Mouse (Mus musculus) kidney, embryonic 14.5 days (tissue): ENCODE measurements around the gene Scn1b. TPM values are rescaled to one million over a fixed set of nuclear protein-coding genes. Genes with fewer than 3 reads are reported as not detected.

Experiments used
- ATAC-seq: fragments of 200-750 bp; cut with Nextera tagmentation; 2 replicates; pipeline ENCODE4 v1.8.0; 2017; ENCODE audit warnings: moderate number of reproducible peaks, mild to moderate bottlenecking, moderate TSS enrichment, moderate library complexity; ENCODE audit not compliant: low FRiP score, low TSS enrichment
- H3K27ac ChIP-seq: fragments of 300-500 bp; sonication (generic); 2 replicates; pipeline ENCODE4 v1.5.1; 2014; ENCODE audit warnings: low read depth, mild to moderate bottlenecking, low read length, moderate library complexity, mixed read lengths
- H3K27me3 ChIP-seq: fragments of 300-500 bp; sonication (generic); 2 replicates; pipeline ENCODE4 v1.6.1; 2014; ENCODE audit warnings: mild to moderate bottlenecking, low read length; ENCODE audit not compliant: control insufficient read depth, insufficient read depth
- H3K36me3 ChIP-seq: fragments of 300-500 bp; sonication (generic); 2 replicates; pipeline ENCODE4 v1.6.1; 2014; ENCODE audit warnings: low read length, mixed read lengths; ENCODE audit not compliant: control insufficient read depth, insufficient read depth
- H3K4me1 ChIP-seq: fragments of 300-500 bp; sonication (generic); 2 replicates; pipeline ENCODE4 v1.6.1; 2014; ENCODE audit warnings: low read length, mixed read lengths; ENCODE audit not compliant: control insufficient read depth, insufficient read depth
- H3K4me2 ChIP-seq: fragments of 300-500 bp; sonication (generic); replicated peaks from 2 replicates; pipeline ENCODE4 v1.6.1; 2014; ENCODE audit warnings: low read depth, mild to moderate bottlenecking, low read length
- H3K4me3 ChIP-seq: fragments of 300-500 bp; sonication (generic); 2 replicates; pipeline ENCODE4 v1.5.1; 2014; ENCODE audit warnings: mild to moderate bottlenecking, low read length
- H3K9ac ChIP-seq: fragments of 300-500 bp; sonication (generic); 2 replicates; pipeline ENCODE4 v1.6.1; 2014; ENCODE audit warnings: low read depth, mild to moderate bottlenecking, low read length, moderate library complexity
- H3K9me3 ChIP-seq: fragments of 300-500 bp; sonication (generic); 2 replicates; pipeline ENCODE4 v1.6.1; 2016; ENCODE audit warnings: low read length; ENCODE audit not compliant: control insufficient read depth
- WGBS: fragments of 180-500 bp; shearing (Covaris S2); extraction: QIAGEN DNeasy Blood & Tissue Kit; methylation state at CpG from one replicate; pipeline ENCODE4 v1.1.7; 2014; 5-methylcytosine and 5-hydroxymethylcytosine counted together
- polyA plus RNA-seq: library from polyadenylated mRNA; unstranded; fragments of >200 nt; fragmentation: Nextera tagmentation; extraction: Ambion mirVana; gene quantifications from 2 replicates; pipeline ENCODE4 v1.2.1, GENCODE M21; 2014

Scn1b gene
- polyA plus RNA-seq, 1 experiment from 2014 or later, result 1.6 TPM

GRCm38 (mm10) chr7:31079670-31080069, 47.1 kb downstream of the Scn1b start:
- H3K9me3 ChIP-seq, result no peaks in the 10 kb centered on the region
- H3K4me2 ChIP-seq, result no peak overlapping the region
- 80% methylated on average over 8 of the region's 8 CpGs for WGBS
- no peaks in the 10 kb centered on the region for H3K4me1 ChIP-seq
- H3K9ac ChIP-seq, result no peak overlapping the region
- H3K27me3 ChIP-seq, result no peaks in the 10 kb centered on the region
- ATAC-seq, result no peak
- no peaks in the 10 kb centered on the region for H3K36me3 ChIP-seq
- no peak overlapping the region for H3K27ac ChIP-seq
- no peak overlapping the region for H3K4me3 ChIP-seq

DNA sequence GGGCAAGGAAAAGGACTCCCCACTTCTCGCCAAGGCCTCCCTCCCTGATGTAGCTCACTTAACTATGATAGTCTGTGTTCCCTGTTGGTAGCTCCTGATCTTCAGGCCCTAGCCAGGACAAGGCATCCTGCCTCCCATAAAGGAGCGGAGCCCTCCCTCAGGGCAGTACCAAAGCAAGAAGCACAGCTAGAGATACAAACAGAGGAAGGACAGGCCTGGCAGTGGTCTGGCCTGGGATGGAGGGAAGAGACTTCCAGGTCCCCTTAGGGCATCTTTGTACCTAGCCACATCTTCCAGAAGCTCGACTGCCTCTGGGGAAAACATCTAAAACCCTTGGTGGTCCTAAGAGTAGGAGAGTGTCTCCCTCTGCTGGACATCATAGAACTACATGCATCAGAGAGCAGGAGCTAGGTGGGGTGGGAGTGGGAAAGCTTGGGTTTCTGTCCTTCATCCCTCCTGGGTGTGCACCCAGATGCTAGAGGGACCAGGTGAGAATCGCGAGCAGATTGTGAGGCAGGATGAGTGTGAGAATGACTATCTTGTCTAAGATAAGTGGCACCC, 48.8 kb downstream of the Scn1b start:
- Histone ChIP-seq H3K4me2 (no peak overlapping the region), H3K4me1 (0 out of 2 replicates have a peak, but pooled peaks cover under 1% of the 10 kb centered on the region), H3K9me3 (no peaks in the 10 kb centered on the region), H3K9ac (no peak overlapping the region), H3K4me3 (no peak overlapping the region), H3K27me3 (no peaks in the 10 kb centered on the region), H3K27ac (no peak overlapping the region), H3K36me3 (no peaks in the 10 kb centered on the region)
- peak; percentile 45 for ATAC-seq
- WGBS, result 45% methylated on average over 5 of the region's 5 CpGs

GRCm38 (mm10) chr7:31077470-31077869, 49.3 kb downstream of the Scn1b start:
- WGBS, result 69% methylated on average over 6 of the region's 6 CpGs
- Histone ChIP-seq H3K4me1 (peaks cover 6% of the 10 kb centered on the region; the same call in 1 of the 2 replicates), H3K9me3 (no peaks in the 10 kb centered on the region), H3K27ac (no peak overlapping the region), H3K36me3 (no peaks in the 10 kb centered on the region), H3K27me3 (no peaks in the 10 kb centered on the region), H3K4me2 (no peak overlapping the region), H3K4me3 (no peak overlapping the region), H3K9ac (no peak overlapping the region)
- 0 out of 2 replicates have a peak, but pooled peaks have one; percentile 28 for ATAC-seq

DNA sequence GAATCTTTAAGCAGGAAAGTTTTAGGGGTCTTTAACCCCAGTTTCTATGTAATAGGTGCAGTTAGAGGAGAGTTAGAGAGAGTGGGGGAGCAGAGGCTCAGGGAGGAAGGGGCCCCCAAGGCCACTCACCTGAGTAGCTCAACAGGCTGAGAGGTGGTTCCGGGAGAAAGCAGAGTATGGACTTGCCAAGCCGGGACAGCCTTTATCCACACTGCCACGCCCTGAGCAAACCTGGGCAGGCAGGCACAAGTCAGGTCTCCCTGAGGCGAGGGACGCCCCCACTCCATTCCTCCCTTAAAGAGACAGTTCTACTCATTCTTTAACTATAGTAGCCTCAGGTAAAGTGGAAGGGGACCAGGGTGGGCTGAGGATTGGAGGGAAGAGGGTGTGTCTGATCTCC, 50.3 kb downstream of the Scn1b start, which contains the start of gene Fxyd3:
TSS of gene Fxyd3 (minus strand) at position 213 of the 400 bp plus-strand sequence.
- H3K4me1 ChIP-seq, result peaks cover 11% of the 10 kb centered on the region; the same call in 1 of the 2 replicates
- no peaks in the 10 kb centered on the region for H3K27me3 ChIP-seq
- no peaks in the 10 kb centered on the region for H3K36me3 ChIP-seq
- WGBS, result 34% methylated on average over 5 of the region's 5 CpGs
- H3K4me3 ChIP-seq, result no peak within 1 kb of the TSS
- ATAC-seq, result no peak
- H3K27ac ChIP-seq, result no peak within 1 kb of the TSS
- H3K9ac ChIP-seq, result no peak within 1 kb of the TSS
- no peaks in the 10 kb centered on the region for H3K9me3 ChIP-seq
- H3K4me2 ChIP-seq, result no peak within 1 kb of the TSS

GRCm38 (mm10) chr7:31074713-31075069, 52.1 kb downstream of the Scn1b start:
- Histone ChIP-seq H3K36me3 (no peaks in the 10 kb centered on the region), H3K9me3 (no peaks in the 10 kb centered on the region), H3K9ac (no peak overlapping the region), H3K4me3 (no peak overlapping the region), H3K27me3 (no peaks in the 10 kb centered on the region), H3K4me1 (peaks cover 11% of the 10 kb centered on the region; the same call in 1 of the 2 replicates), H3K27ac (no peak overlapping the region), H3K4me2 (no peak overlapping the region)
- WGBS, result 62% methylated on average over 5 of the region's 5 CpGs
- ATAC-seq, result no peak

DNA sequence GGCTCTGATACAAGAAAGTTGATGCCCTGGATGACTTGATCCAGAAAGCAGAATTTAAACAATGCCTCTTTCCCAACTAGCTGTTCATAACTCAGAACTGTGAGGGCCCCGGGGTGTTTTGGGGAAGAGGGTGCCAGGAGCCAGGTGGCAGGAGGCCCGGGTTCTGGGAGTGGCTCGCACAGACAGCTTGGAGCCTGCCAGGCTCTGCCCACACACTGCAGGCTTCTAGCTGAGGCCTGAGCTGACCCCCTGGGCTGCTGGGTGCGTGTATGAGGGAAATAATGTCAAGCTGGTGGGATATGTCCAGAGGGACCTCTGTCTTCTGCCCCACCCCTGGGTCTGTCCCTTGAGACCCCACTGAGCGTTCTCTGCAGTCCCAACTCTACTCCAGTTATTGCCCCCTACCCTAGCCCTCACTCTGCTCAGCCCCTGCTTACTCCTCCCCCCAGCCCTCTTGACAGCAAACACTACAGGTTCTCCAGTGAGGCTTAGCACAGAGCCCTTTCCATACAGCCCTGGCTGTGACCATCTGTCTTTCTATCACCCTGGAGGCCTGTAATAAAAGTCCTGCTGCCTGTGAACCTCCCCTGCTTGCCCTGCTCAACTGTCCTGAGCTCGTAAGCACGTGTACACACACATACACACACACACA, 52.6 kb downstream of the Scn1b start:
- Histone ChIP-seq H3K27ac (no peak overlapping the region), H3K36me3 (no peaks in the 10 kb centered on the region), H3K27me3 (no peaks in the 10 kb centered on the region), H3K9ac (no peak overlapping the region), H3K4me2 (no peak overlapping the region), H3K9me3 (no peaks in the 10 kb centered on the region), H3K4me1 (peaks cover 11% of the 10 kb centered on the region; the same call in 1 of the 2 replicates), H3K4me3 (no peak overlapping the region)
- 38% methylated on average over 7 of the region's 7 CpGs for WGBS
- no peak for ATAC-seq

DNA sequence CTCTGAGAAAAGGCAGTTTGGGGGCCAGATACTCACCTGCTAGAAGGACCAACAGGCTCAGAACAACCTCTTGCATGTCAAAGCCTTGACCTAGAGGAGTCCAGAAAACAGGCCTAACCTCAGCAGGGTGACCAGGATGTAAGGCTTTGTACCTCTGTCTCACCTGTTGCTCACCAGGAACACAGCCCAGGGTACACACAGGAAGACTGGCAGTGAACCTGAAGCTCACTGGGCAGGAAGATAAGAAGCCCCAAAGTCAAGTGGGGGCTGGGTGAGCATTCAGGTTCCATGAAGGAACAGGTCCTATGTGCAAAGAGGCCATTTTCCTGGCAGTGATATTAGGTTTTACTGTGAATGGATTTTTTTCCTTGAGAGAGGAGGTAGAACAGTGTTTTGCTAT, 53.3 kb downstream of the Scn1b start:
- Histone ChIP-seq H3K4me1 (peaks cover 11% of the 10 kb centered on the region; the same call in 1 of the 2 replicates), H3K4me3 (no peak overlapping the region), H3K9me3 (no peaks in the 10 kb centered on the region), H3K27ac (no peak overlapping the region), H3K4me2 (no peak overlapping the region), H3K27me3 (no peaks in the 10 kb centered on the region), H3K36me3 (no peaks in the 10 kb centered on the region), H3K9ac (no peak overlapping the region)
- ATAC-seq, result no peak

DNA sequence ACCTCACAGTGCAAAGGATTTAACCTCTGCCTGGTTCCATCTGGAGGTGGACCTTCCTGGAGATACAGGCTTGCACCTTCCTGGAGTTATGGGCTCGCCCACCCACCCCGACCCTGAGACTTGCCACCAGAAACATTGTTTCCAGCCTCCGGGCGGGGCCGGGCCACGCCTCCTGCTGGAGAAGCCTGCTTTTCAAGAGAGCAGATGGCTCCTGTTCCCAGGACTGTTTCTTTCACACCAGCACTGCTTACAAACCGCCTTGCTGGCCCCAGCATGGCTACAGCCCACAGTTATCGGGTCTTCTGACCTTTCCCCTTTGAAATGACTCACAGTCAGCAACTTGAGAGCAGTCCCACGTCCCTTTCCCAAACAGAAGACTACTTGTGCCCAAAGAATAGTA, 54.5 kb downstream of the Scn1b start:
- Histone ChIP-seq H3K27ac (no peak overlapping the region), H3K4me3 (no peak overlapping the region), H3K27me3 (no peaks in the 10 kb centered on the region), H3K9ac (no peak overlapping the region), H3K4me2 (no peak overlapping the region), H3K36me3 (no peaks in the 10 kb centered on the region), H3K9me3 (no peaks in the 10 kb centered on the region), H3K4me1 (peaks cover 17% of the 10 kb centered on the region; the same call in 1 of the 2 replicates)
- 0 out of 2 replicates have a peak, but pooled peaks have one; percentile 5 for ATAC-seq
- 18% methylated on average over 9 of the region's 9 CpGs for WGBS

GRCm38 (mm10) chr7:31070324-31070723, 56.5 kb downstream of the Scn1b start:
- H3K9ac ChIP-seq, result no peak overlapping the region
- H3K36me3 ChIP-seq, result no peaks in the 10 kb centered on the region
- 83% methylated on average over 6 of the region's 6 CpGs for WGBS
- H3K4me2 ChIP-seq, result no peak overlapping the region
- H3K27me3 ChIP-seq, result no peaks in the 10 kb centered on the region
- H3K9me3 ChIP-seq, result no peaks in the 10 kb centered on the region
- ATAC-seq, result no peak
- peaks cover 18% of the 10 kb centered on the region; the same call in 1 of the 2 replicates for H3K4me1 ChIP-seq
- H3K4me3 ChIP-seq, result no peak overlapping the region
- no peak overlapping the region for H3K27ac ChIP-seq
